Comparison of ENCODE assay signal across 9 mouse cellular contexts in the genomic region with DNA sequence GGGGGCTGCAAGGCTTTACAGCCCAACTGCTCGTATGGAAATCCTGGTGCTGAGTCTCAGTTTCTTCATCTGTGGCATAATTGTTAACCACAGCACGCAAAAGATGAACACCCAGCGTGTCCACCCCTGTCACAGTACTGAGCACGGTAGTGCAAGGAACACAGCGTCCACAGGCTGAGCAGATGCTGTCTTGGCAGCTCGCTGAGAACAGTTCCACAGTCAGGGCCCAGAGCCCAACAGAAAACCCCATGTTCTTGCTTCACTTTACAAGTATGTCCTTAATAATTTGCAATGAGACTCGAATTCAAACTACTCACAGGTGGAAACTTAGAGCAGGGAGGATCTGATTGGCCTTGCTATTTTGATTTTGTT. TPM values are rescaled to one million over a fixed set of nuclear protein-coding genes. Genes with fewer than 3 reads are reported as not detected.
DNase-seq lines count a peak whose midpoint lies in the region; ATAC-seq and TF ChIP-seq lines count a peak whose summit lies in the region.
"Had no signal": no experiment of that assay in that cellular context is flagged by ENCODE, and none has a peak within 500 bp of the region (broad histone marks: within the 10 kb centered on the region; RNA-seq: fewer than 3 reads in every experiment).

No protein-coding gene starts in this region.

- ATAC-seq in hindbrain, postnatal 0 days, result no peak
- ATAC-seq in midbrain, embryonic 12.5 days (ENCODE audit: low FRiP score, low read depth), result no peak

- H3K9me3 ChIP-seq in hindbrain, postnatal 0 days (ENCODE audit: low read length), result no peaks in the 10 kb centered on the region
- H3K9me3 ChIP-seq in midbrain, embryonic 12.5 days, result no peaks in the 10 kb centered on the region

- WGBS in hindbrain, postnatal 0 days, result 37% methylated on average over 7 of the region's 7 CpGs
- WGBS in midbrain, embryonic 12.5 days, result 41% methylated on average over 7 of the region's 7 CpGs
- WGBS in cerebellum, adult 2 months, result 60% methylated on average over 7 of the region's 7 CpGs

- TF ChIP-seq POLR2A in cerebellum, adult 2 months (IDR thresholded peaks at IDR 0.05; ENCODE audit: borderline replicate concordance, insufficient read depth, low read length), result no peak

- H3K36me3 ChIP-seq in hindbrain, postnatal 0 days (ENCODE audit: insufficient read depth, low read length), result no peaks in the 10 kb centered on the region
- no peaks in the 10 kb centered on the region for H3K36me3 ChIP-seq in midbrain, embryonic 12.5 days

- no peak overlapping the region; the same call in 1 of the 2 replicates for H3K9ac ChIP-seq in hindbrain, postnatal 0 days (replicated peaks; ENCODE audit: low read length)
- no peak overlapping the region for H3K9ac ChIP-seq in midbrain, embryonic 12.5 days (replicated peaks)

- H3K4me3 ChIP-seq in hindbrain, postnatal 0 days (ENCODE audit: low read length), result no peak overlapping the region
- peak overlapping the region; percentile 57 for H3K4me3 ChIP-seq in midbrain, embryonic 12.5 days
- no peak overlapping the region for H3K4me3 ChIP-seq in cerebellum, adult 2 months (replicated peaks; ENCODE audit: insufficient read depth, low read depth, low read length)

- H3K27ac ChIP-seq in hindbrain, postnatal 0 days, result no peak overlapping the region
- no peak overlapping the region for H3K27ac ChIP-seq in midbrain, embryonic 12.5 days (replicated peaks)
- no peak overlapping the region for H3K27ac ChIP-seq in cerebellum, adult 2 months (ENCODE audit: insufficient read depth, low read length)

- peak overlapping the region; percentile 95; the same call in 1 of the 2 replicates for H3K4me2 ChIP-seq in hindbrain, postnatal 0 days (ENCODE audit: low read depth, low read length)
- peak overlapping the region; percentile 95 for H3K4me2 ChIP-seq in midbrain, embryonic 12.5 days (replicated peaks)

- peak; percentile 30 to 51 for DNase-seq in layer of hippocampus, adult 18-20 months (ENCODE audit: low spot score in 2 of 2)
- DNase-seq in layer of hippocampus, adult 9-11 months, result no peak
- DNase-seq in gastrocnemius, postnatal 25 days, result peak; percentile 70
- no peak for DNase-seq in hindbrain, postnatal 0 days (ENCODE audit: low spot score)
- DNase-seq in cerebellum, adult 2 months, result no peak
- no peak for DNase-seq in spleen, adult 12 weeks (ENCODE audit: low spot score)
- no peak for DNase-seq in urinary bladder, adult 18-20 months (ENCODE audit: low spot score in 2 of 2)

- H3K27me3 ChIP-seq in hindbrain, postnatal 0 days (ENCODE audit: insufficient read depth, low read length), result no peaks in the 10 kb centered on the region
- H3K27me3 ChIP-seq in midbrain, embryonic 12.5 days, result peaks cover 54% of the 10 kb centered on the region
- no peaks in the 10 kb centered on the region; the same call in 1 of the 2 replicates for H3K27me3 ChIP-seq in cerebellum, adult 2 months (ENCODE audit: control insufficient read depth, insufficient read depth, low read length)

- TF ChIP-seq CTCF in hindbrain, postnatal 0 days (IDR thresholded peaks at IDR 0.05; ENCODE audit: low read depth), result no peak
- no peak for TF ChIP-seq CTCF in cerebellum, adult 2 months (IDR thresholded peaks at IDR 0.05; ENCODE audit: borderline replicate concordance, insufficient read depth, low read depth, low read length)

- peaks cover 10% of the 10 kb centered on the region; the same call in 1 of the 2 replicates for H3K4me1 ChIP-seq in hindbrain, postnatal 0 days (ENCODE audit: insufficient read depth, low read length)
- H3K4me1 ChIP-seq in midbrain, embryonic 12.5 days, result 0 out of 2 replicates have a peak, but pooled peaks cover 9% of the 10 kb centered on the region
- H3K4me1 ChIP-seq in cerebellum, adult 2 months (ENCODE audit: control insufficient read depth, insufficient read depth, low read length), result peaks cover 3% of the 10 kb centered on the region; the same call in 1 of the 2 replicates

RNA-seq across cellular contexts. Expression of a gene that starts 0.6 kb away (rescaled TPM):
- 1 to 10 TPM; 1.2 to 1.4 TPM for total RNA-seq in layer of hippocampus, adult 18-20 months (2021)
- total RNA-seq in gastrocnemius, postnatal 25 days (2021), result 1 to 10 TPM; 2.1 to 2.4 TPM
- 1.5 and 1.8 TPM in 2 replicates for total RNA-seq in hindbrain, postnatal 0 days (2014; rRNA removed)
- 0.36 and 0.37 TPM in 2 replicates for polyA plus RNA-seq in hindbrain, postnatal 0 days (2015; fragmentation: Nextera tagmentation; extraction: Ambion mirVana)
- 0.48 and 0.55 TPM in 2 replicates for polyA plus RNA-seq in midbrain, embryonic 12.5 days (2016; fragmentation: Nextera tagmentation; extraction: Ambion mirVana)
- 0.23 and 0.30 TPM in 2 replicates for polyA plus RNA-seq in cerebellum, adult 2 months (2012; rRNA removed)

RNA-seq across cellular contexts. Expression of a gene that starts 23.8 kb away (rescaled TPM):
- total RNA-seq in layer of hippocampus, adult 18-20 months (2021), result not detected
- not detected for total RNA-seq in gastrocnemius, postnatal 25 days (2021)
- total RNA-seq in hindbrain, postnatal 0 days (2014; rRNA removed), result not detected in 2 replicates
- not detected in 2 replicates for polyA plus RNA-seq in hindbrain, postnatal 0 days (2015; fragmentation: Nextera tagmentation; extraction: Ambion mirVana)
- not detected in 2 replicates for polyA plus RNA-seq in midbrain, embryonic 12.5 days (2016; fragmentation: Nextera tagmentation; extraction: Ambion mirVana)
- 0.14 TPM in 1 of 2 replicates, not detected in the other for polyA plus RNA-seq in cerebellum, adult 2 months (2012; rRNA removed)
- total RNA-seq: gastrocnemius, postnatal 4 days had no signal

Comparison
In these comparisons a context has a peak if more than half of its experiments do, and no peak if none do; other contexts are left out.
1. DNase-seq: peak in layer of hippocampus, adult 18-20 months (2 of 2) and gastrocnemius, postnatal 25 days (single experiment); none in layer of hippocampus, adult 9-11 months (single experiment), hindbrain, postnatal 0 days (single experiment), cerebellum, adult 2 months (0 of 2), spleen, adult 12 weeks (single experiment) and urinary bladder, adult 18-20 months (0 of 2).